Mouse (Mus musculus) spleen, postnatal 14 days (tissue): Measurements from ENCODE around the gene 1700001C02Rik.

ENCODE experiments used
- DNase-seq, 2 experiments: peaks; one replicate each; pipeline ENCODE4 v3.0.0; 2021 to 2022; ENCODE audit warnings: low spot score in 2 of 2

Gene 1700001C02Rik

GRCm38 (mm10) chr5:30465861-30466260, at the start of gene 1700001C02Rik:
Gene 1700001C02Rik (plus strand): TSS chr5:30466047.
- DNase-seq: no peak

- no peak for DNase-seq
Measured at GRCm38 (mm10) chr5:30416665-30417064, 49.2 kb upstream of the 1700001C02Rik start.

- DNase-seq: no peak
Measured at GRCm38 (mm10) chr5:30423121-30423520, 42.7 kb upstream of the 1700001C02Rik start.

- DNase-seq: peak in 1 of 2 experiments; percentile 11
Measured at GRCm38 (mm10) chr5:30423572-30424244, 42.1 kb upstream of the 1700001C02Rik start.

GRCm38 (mm10) chr5:30427406-30427805, 38.4 kb upstream of the 1700001C02Rik start:
- DNase-seq: no peak

GRCm38 (mm10) chr5:30438931-30439330, 26.9 kb upstream of the 1700001C02Rik start:
- no peak for DNase-seq

GRCm38 (mm10) chr5:30440308-30440906, 25.4 kb upstream of the 1700001C02Rik start:
- DNase-seq: no peak

GRCm38 (mm10) chr5:30442196-30442595, 23.7 kb upstream of the 1700001C02Rik start:
- DNase-seq: no peak

- no peak for DNase-seq
Measured at GRCm38 (mm10) chr5:30444327-30444895, 21.4 kb upstream of the 1700001C02Rik start.

GRCm38 (mm10) chr5:30456056-30456455, 9.8 kb upstream of the 1700001C02Rik start:
- DNase-seq: no peak

GRCm38 (mm10) chr5:30460155-30460554, 5.7 kb upstream of the 1700001C02Rik start:
- DNase-seq: no peak

GRCm38 (mm10) chr5:30461821-30462220, 4.0 kb upstream of the 1700001C02Rik start, which contains the start of gene Otof:
Gene Otof (minus strand): TSS chr5:30461932.
- DNase-seq: no peak

GRCm38 (mm10) chr5:30466315-30466714, 468 bp downstream of the 1700001C02Rik start:
- no peak for DNase-seq

- DNase-seq: no peak
Measured at GRCm38 (mm10) chr5:30470454-30470853, 4.6 kb downstream of the 1700001C02Rik start.

- DNase-seq: no peak
Measured at GRCm38 (mm10) chr5:30472148-30472547, 6.3 kb downstream of the 1700001C02Rik start.

- peak in 1 of 2 experiments; percentile 3 for DNase-seq
Measured at GRCm38 (mm10) chr5:30476534-30476933, 10.7 kb downstream of the 1700001C02Rik start.

GRCm38 (mm10) chr5:30482319-30482718, 16.5 kb downstream of the 1700001C02Rik start:
- peak in 1 of 2 experiments; percentile 44 for DNase-seq

- DNase-seq: no peak
Measured at GRCm38 (mm10) chr5:30483533-30483932, 17.7 kb downstream of the 1700001C02Rik start.

- no peak for DNase-seq
Measured at GRCm38 (mm10) chr5:30484591-30484990, 18.7 kb downstream of the 1700001C02Rik start.

GRCm38 (mm10) chr5:30485136-30485535, 19.3 kb downstream of the 1700001C02Rik start:
- no peak for DNase-seq

- no peak for DNase-seq
Measured at GRCm38 (mm10) chr5:30490215-30490614, 24.4 kb downstream of the 1700001C02Rik start.

- no peak for DNase-seq
Measured at GRCm38 (mm10) chr5:30490845-30491244, 25.0 kb downstream of the 1700001C02Rik start.

GRCm38 (mm10) chr5:30493723-30494122, 27.9 kb downstream of the 1700001C02Rik start:
- DNase-seq: no peak
